Mouse (Mus musculus) hindbrain, postnatal 0 days (tissue): ENCODE results near the gene Dbn1. TPM values are rescaled to one million over a fixed set of nuclear protein-coding genes. Genes with fewer than 3 reads are reported as not detected.

Experiments used
- ATAC-seq: fragments of 200-750 bp; cut with Nextera tagmentation; 2 replicates; pipeline ENCODE4 v1.8.0; 2017; ENCODE audit warnings: mild to moderate bottlenecking, moderate TSS enrichment, moderate library complexity
- DNase-seq: peaks from one replicate; pipeline ENCODE4 v3.0.0-alpha.2; 2015; ENCODE audit warnings: low spot score
- H3K27ac ChIP-seq: fragments of 300-500 bp; sonication (generic); 2 replicates; pipeline ENCODE4 v1.5.1; 2014; ENCODE audit warnings: mild to moderate bottlenecking
- H3K27me3 ChIP-seq: fragments of 300-500 bp; sonication (generic); 2 replicates; pipeline ENCODE4 v1.6.1; 2014; ENCODE audit warnings: low read length, mixed read lengths; ENCODE audit not compliant: insufficient read depth
- H3K36me3 ChIP-seq: fragments of 300-500 bp; sonication (generic); 2 replicates; pipeline ENCODE4 v1.6.1; 2014; ENCODE audit warnings: low read length, mixed read lengths; ENCODE audit not compliant: insufficient read depth
- H3K4me1 ChIP-seq: fragments of 300-500 bp; sonication (generic); 2 replicates; pipeline ENCODE4 v1.6.1; 2014; ENCODE audit warnings: antibody characterized with exemption, low read length, mixed read lengths; ENCODE audit not compliant: insufficient read depth
- H3K4me2 ChIP-seq: fragments of 300-500 bp; sonication (generic); 2 replicates; pipeline ENCODE4 v1.6.1; 2014; ENCODE audit warnings: low read depth, mild to moderate bottlenecking, low read length, moderate library complexity, mixed read lengths
- H3K4me3 ChIP-seq: fragments of 300-500 bp; sonication (generic); 2 replicates; pipeline ENCODE4 v1.5.1; 2014; ENCODE audit warnings: low read length
- H3K9ac ChIP-seq: fragments of 300-500 bp; sonication (generic); replicated peaks from 2 replicates; pipeline ENCODE4 v1.6.1; 2014; ENCODE audit warnings: mild to moderate bottlenecking, low read length, moderate library complexity, mixed read lengths
- H3K9me3 ChIP-seq: fragments of 300-500 bp; sonication (generic); 2 replicates; pipeline ENCODE4 v1.6.1; 2016; ENCODE audit warnings: low read length, mixed read lengths
- CTCF ChIP-seq: IDR thresholded peaks from 2 replicates; pipeline ENCODE4 v1.5.1; 2016; ENCODE audit warnings: antibody characterized with exemption, control low read depth, low read depth
- WGBS: fragments of 180-500 bp; shearing (Covaris S2); extraction: QIAGEN DNeasy Blood & Tissue Kit; methylation state at CpG from one replicate; pipeline ENCODE4 v1.1.7; 2014; 5-methylcytosine and 5-hydroxymethylcytosine counted together
- polyA plus RNA-seq: library from polyadenylated mRNA; unstranded; fragments of >200 nt; fragmentation: Nextera tagmentation; extraction: Ambion mirVana; gene quantifications from 2 replicates; pipeline ENCODE4 v1.2.1, GENCODE M21; 2015
- total RNA-seq: library from RNA; depleted of rRNA; stranded (reverse); fragments of >200 nt; gene quantifications from 2 replicates; pipeline ENCODE4 v1.2.3, GENCODE M21; 2014

Dbn1 gene
- total and polyA plus RNA-seq, 2 experiments from 2014 or later: 369 to 442 TPM

DNA sequence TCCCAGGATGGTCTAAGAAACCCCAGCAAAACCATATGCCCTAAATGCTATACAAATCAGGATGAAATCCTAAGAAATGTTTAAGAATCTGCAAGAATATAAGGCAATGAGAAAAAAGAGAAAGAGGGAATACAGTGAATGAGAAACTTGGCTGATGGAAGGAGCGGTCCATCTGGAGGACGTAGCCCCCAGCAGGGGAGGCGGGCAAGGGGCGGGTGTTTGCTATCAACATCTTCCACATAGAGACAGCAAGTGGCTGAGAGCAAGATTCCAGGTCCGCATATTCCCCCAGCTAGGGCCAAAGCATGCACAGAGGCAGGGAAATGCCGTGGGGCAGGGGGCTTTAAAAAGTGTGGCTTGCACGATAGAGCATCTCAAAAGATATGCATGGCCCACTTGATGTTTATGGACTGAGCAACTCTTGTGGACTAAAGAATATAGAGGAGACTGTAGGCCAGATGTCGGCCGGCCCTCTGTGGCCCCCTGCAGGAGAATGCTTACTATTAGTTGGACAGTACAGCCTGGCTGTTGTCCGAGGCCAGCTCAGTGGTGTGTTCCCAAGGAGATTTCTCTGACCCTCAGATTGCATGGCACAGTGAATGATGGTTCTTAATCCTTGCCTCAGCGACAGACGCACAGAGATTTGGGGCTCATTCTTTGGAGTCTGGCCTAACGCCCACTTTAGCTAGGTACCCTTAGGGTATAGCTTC lies 18.9 kb downstream of the Dbn1 start:
- H3K4me1 ChIP-seq: peaks cover 31% of the 10 kb centered on the region
- no peak overlapping the region for H3K9ac ChIP-seq
- H3K27ac ChIP-seq: peak overlapping the region; percentile 89; the same call in 1 of the 2 replicates
- H3K4me2 ChIP-seq: 0 out of 2 replicates have a peak overlapping the region, but pooled peaks have one; percentile 3
- no peaks in the 10 kb centered on the region for H3K9me3 ChIP-seq
- no peaks in the 10 kb centered on the region for H3K27me3 ChIP-seq
- peak; percentile 64 for TF ChIP-seq CTCF
- no peak overlapping the region for H3K4me3 ChIP-seq
- H3K36me3 ChIP-seq: no peaks in the 10 kb centered on the region; the same call in 1 of the 2 replicates
- ATAC-seq: no peak
- peak; percentile 74 for DNase-seq
- 25% methylated on average over 13 of the region's 13 CpGs for WGBS

DNA sequence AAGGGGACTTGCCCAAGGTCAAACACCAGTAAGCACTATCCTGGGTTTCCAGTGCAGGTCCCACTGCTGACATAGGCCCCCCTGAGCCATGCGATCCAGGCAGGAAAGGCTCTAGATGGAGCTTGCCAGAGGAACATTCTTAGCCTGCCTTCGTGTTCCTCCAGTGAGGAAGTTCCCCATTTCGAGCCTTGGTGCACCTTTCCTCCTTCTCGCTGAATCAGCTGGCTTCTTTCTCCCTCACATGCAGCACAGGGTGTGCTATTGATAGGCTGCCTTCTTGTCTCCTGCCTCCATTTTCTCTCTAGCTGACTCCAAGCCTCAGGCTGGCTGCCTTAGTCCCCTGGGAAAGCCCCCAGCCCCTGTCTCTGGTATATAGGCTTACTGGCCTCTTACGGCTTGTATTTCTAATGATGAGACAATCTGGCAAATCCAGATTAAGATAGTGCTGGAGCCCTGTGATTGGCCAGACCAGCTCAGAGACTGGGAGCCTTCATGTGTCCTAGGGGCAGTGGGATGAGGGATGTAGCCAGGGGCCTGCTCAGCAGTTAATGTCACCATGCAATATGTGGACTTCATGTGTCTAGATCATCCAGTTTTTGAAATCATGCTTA lies 22.0 kb downstream of the Dbn1 start:
- Histone ChIP-seq H3K9ac (peak overlapping the region; percentile 85; the same call in 1 of the 2 replicates), H3K4me3 (peak overlapping the region; percentile 76), H3K4me2 (peak overlapping the region; percentile 63), H3K27me3 (no peaks in the 10 kb centered on the region), H3K36me3 (no peaks in the 10 kb centered on the region), H3K27ac (peak overlapping the region; percentile 94), H3K9me3 (no peaks in the 10 kb centered on the region), H3K4me1 (peaks cover 29% of the 10 kb centered on the region)
- DNase-seq (no peak), ATAC-seq (no peak)
- TF ChIP-seq CTCF: no peak
- WGBS: 45% methylated on average over 5 of the region's 5 CpGs

DNA sequence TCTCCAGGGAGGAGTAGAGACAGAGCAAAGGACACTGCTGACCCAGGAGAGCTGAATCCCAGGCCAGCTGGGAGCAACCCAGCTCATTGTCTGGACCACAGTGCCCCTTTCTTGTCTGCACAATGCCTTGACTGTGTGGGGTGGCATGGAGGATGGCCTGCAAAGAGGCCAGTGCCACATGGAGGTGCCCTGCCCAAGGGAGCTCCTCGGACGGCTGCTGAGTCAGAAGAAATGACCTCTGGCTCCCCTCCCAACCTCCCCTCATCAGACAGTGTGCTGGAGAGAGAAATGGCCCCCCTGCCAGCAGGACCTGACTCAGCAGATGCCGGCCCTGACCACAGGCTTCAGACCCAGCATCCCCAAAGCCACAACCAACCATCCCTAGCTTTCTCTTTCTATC lies 22.7 kb downstream of the Dbn1 start:
- WGBS: 3% methylated on average over 3 of the region's 3 CpGs
- H3K4me1 ChIP-seq: peaks cover 25% of the 10 kb centered on the region

DNA sequence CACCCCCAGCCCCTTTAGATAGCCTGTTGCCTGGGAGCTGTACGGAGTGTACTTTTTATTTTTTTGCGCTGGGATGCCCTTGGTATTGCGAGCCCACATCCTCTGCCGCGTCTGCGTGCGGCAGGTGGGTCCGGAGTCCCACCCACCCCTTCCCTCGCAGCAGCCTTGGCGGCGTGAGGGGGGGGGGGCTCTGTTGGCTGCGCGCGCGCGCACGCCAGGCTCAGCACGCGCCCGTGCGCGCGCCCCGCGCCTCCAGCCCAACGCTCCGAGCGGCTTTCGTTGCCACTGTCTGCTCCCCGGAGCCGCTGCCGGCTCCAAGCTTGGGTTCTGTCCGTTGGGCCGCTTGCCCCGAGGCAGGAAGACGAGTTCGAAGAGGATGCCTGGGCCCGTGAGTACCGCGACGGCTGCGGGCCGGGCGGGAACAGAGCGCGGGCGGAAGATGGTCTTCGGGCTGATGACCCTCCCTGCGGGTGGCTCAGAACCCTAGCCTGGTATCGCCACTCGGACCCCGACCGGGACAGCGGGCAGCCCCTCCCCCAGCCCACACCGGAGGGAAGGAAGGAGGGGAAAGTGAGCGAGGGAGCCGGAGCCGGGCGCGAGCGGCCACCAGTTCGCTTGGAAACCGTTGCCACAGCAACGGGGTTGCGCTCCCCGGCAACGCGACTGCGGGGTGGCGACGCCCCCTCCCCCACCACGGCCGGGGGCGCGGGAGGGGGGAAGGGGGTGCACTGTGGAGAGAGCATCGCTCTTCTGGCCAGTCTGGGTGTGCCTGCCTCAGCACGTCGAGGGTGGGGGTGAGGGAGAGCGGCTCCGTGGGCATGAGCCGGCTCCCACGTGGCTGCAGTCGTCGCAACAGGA lies 23.7 kb downstream of the Dbn1 start, which contains the start of gene Prr7:
Gene Prr7 (plus strand): TSS at position 241 of the 858 bp plus-strand sequence.
- peaks cover 24% of the 10 kb centered on the region for H3K4me1 ChIP-seq
- peak within 1 kb of the TSS; percentile 94 for H3K27ac ChIP-seq
- DNase-seq (peak; percentile 91), ATAC-seq (peak; percentile 81)
- peak within 1 kb of the TSS; percentile 76 for H3K4me3 ChIP-seq
- peaks cover 7% of the 10 kb centered on the region; the same call in 1 of the 2 replicates for H3K36me3 ChIP-seq
- H3K9ac ChIP-seq: peak within 1 kb of the TSS; percentile 85
- H3K9me3 ChIP-seq: no peaks in the 10 kb centered on the region
- H3K4me2 ChIP-seq: peak within 1 kb of the TSS; percentile 63
- WGBS: 2% methylated on average over 69 of the region's 84 CpGs
- H3K27me3 ChIP-seq: no peaks in the 10 kb centered on the region
- TF ChIP-seq CTCF: no peak

More for the DNA sequence above, 22.7 kb downstream of the Dbn1 start:
- TF ChIP-seq CTCF: no peak
- H3K27ac ChIP-seq: peak overlapping the region; percentile 94
- peak overlapping the region; percentile 63 for H3K4me2 ChIP-seq
- H3K4me3 ChIP-seq: peak overlapping the region; percentile 76
- DNase-seq (peak; percentile 54), ATAC-seq (peak; percentile 28)
- H3K36me3 ChIP-seq: no peaks in the 10 kb centered on the region
- H3K9ac ChIP-seq: peak overlapping the region; percentile 85; the same call in 1 of the 2 replicates
- no peaks in the 10 kb centered on the region for H3K9me3 ChIP-seq
- H3K27me3 ChIP-seq: no peaks in the 10 kb centered on the region

DNA sequence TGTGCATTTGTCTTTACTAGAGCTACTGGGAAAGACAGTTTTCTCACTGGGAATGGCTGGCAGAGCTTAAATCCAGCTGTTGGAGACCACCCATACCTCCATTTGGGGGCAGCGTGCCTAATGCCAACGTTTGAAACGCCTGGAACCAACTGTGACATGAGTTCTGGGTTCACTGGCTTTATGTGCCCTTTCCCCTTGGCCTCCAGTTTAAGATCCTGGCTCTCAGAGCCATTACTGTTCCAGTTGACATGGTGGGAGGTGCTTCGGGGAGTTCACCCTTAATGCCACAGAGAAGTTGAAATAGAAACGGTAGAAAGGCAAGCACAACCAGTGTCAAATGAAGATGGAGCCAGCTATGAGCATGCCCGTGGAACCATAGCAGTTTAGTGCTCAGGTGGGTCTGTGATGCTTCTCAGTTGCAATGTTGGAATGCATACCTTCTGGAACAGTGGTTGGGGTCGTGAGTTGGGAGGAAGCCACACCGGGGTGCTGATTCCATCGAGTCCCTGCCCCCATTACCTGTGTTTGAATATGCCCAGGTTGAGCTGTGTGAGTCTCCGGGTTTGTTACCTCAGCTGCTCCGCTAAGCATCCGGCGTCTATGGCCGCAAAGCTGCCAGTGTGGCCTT lies 24.4 kb downstream of the Dbn1 start:
- Histone ChIP-seq H3K27me3 (no peaks in the 10 kb centered on the region), H3K9ac (peak overlapping the region; percentile 85), H3K4me2 (peak overlapping the region; percentile 63), H3K4me1 (peaks cover 18% of the 10 kb centered on the region), H3K9me3 (no peaks in the 10 kb centered on the region), H3K27ac (peak overlapping the region; percentile 94), H3K36me3 (peaks cover 15% of the 10 kb centered on the region; the same call in 1 of the 2 replicates), H3K4me3 (peak overlapping the region; percentile 76)
- 5% methylated on average over 14 of the region's 14 CpGs for WGBS
- DNase-seq (no peak), ATAC-seq (no peak)
- no peak for TF ChIP-seq CTCF

DNA sequence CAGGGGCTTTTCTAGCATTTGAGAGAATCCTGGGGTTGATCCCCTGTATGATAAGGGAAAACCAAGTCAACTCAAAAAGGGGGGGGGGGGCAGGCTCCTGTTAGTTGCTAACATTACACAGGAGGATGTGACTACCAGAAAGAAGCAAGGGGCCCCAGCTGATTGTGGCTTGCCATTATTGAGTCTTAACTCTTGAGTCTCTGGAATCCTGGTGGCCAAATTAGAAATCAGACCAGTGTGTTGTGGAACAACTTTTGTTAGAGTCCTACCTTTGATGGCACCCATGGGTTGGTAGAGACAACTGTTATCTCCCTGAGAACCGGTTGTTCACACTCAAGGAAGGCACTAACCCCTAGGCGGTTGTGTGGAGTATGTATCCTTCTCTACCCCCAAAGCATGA lies 24.9 kb downstream of the Dbn1 start:
- TF ChIP-seq CTCF: no peak
- no peak for DNase-seq
- WGBS: 56% methylated on average over 2 of the region's 2 CpGs
- H3K4me1 ChIP-seq: peaks cover 17% of the 10 kb centered on the region
- H3K9ac ChIP-seq: no peak overlapping the region
- H3K36me3 ChIP-seq: peaks cover 19% of the 10 kb centered on the region; the same call in 1 of the 2 replicates
- no peak overlapping the region for H3K4me3 ChIP-seq
- H3K27ac ChIP-seq: 0 out of 2 replicates have a peak overlapping the region, but pooled peaks have one; percentile 94
- no peak for ATAC-seq
- H3K27me3 ChIP-seq: no peaks in the 10 kb centered on the region
- peak overlapping the region; percentile 63; the same call in 1 of the 2 replicates for H3K4me2 ChIP-seq
- H3K9me3 ChIP-seq: no peaks in the 10 kb centered on the region
